Mouse (Mus musculus): ENCODE data around the gene Phgdh.

Gene Phgdh

DNA sequence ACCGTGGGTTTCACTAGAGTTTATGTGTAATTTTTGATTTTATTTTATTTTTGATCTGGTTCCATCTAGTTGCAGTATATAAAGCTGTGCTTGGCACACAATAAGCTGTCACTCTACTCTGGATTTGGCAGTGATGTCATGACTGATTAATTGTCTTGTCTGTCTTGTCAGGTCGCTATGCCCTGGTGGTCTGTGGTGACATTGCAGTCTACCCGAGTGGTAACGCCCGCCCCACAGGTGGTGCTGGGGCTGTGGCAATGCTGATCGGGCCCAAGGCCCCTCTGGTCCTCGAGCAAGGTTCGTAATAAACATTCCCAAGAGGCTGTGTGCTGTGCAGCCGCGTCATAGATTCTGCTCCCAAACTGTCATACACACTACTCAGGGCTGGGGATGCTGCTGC lies 43.8 kb downstream of the Phgdh start:
- no peak for DNase-seq (ENCODE audit: low spot score in 2 of 2)

GRCm38 (mm10) chr3:98291044-98291443 lies 48.7 kb downstream of the Phgdh start:
- DNase-seq (ENCODE audit: low spot score in 2 of 2): no peak

- DNase-seq (ENCODE audit: low spot score in 2 of 2): no peak
Observed at GRCm38 (mm10) chr3:98283205-98283604, 56.6 kb downstream of the Phgdh start.

GRCm38 (mm10) chr3:98282422-98282821 lies 57.4 kb downstream of the Phgdh start:
- DNase-seq (ENCODE audit: low spot score in 2 of 2): no peak

- DNase-seq (ENCODE audit: low spot score in 2 of 2): peak; percentile 33 to 58
Observed at GRCm38 (mm10) chr3:98280933-98281678, 58.7 kb downstream of the Phgdh start.

GRCm38 (mm10) chr3:98280204-98280932 lies 59.4 kb downstream of the Phgdh start, which contains the start of gene Hmgcs2:
Gene Hmgcs2 (plus strand): TSS chr3:98280435.
- no peak for DNase-seq (ENCODE audit: low spot score in 2 of 2)

DNA sequence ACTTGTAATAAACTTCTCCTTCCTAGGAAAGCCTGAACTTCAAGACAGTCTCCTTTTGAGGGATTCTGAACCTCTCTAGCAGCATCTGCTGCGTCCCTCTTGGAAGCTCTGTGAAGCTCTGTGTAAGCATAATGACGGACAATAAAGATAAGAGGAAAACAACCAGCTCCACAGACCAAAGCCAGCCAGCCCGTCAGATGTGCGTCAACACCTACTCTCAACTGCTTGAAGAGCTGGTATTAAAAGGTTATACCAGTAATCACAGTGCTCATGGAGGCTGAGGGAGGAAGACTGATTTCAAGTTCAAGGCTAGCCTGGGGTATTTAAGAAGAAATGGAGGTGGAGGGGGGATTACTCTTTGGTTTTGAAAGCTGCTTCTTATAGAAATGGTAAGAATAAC lies 60.1 kb downstream of the Phgdh start:
- no peak for DNase-seq (ENCODE audit: low spot score in 2 of 2)

DNA sequence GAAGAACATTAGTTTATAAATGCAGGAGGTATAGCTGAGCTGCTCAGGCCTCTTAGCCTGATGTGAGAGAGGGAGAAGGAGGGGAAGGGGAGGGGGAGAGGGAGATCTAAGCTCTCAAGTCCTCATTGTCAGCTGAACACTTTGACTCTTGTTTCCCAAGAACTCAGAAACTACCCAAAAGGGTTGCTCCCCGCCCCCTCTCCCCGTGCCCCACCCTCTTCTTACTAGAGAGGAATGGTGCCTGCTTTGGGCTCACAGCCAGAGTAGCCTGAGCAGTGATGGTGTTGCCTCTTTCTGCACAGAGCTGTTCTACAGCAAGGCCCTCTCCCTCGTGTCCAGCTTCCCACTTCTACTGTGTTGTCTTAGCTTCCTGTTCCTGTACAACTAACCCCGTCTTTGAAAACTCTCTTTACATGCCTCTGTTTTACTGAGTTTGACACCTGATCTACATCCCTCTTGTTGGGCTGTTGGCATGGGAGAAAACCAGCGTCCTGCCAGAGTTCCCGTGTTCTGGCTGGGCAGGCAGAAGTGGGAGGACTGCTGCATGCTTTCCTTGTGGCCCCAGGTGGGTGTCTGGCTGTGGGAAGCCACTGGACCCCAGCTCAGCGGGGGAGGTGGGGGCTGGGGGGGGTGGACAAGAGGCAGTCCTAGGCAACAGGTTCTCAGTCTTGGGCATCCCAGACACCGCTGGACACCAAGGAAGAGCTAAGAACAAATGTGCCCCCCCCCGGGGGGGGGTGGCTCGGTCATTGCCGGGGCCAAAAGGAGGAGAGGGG lies 66.0 kb downstream of the Phgdh start:
- no peak for DNase-seq (ENCODE audit: low spot score in 2 of 2)

DNA sequence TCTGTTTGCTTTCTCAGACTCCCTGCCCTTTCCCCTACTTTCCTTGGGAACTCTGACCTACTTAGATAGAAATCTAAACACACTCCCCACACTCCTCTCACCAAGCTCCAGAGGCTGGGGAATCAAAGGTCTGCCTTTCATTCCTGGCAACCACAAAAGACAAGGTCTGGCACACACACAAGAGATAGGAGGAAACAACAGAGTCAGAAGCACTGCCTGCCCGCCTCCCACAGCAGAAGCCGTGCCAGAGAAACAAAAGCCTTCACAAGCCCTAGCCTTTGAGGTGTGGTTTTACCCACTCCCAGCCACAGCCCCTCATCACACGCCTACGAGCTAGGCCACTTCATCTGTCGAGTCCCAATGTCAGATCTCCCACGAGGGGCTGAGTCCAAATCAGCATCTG lies 72.5 kb downstream of the Phgdh start:
- DNase-seq (ENCODE audit: low spot score in 2 of 2): no peak

Measured in frontal cortex, postnatal 36 days (tissue).